Mouse (Mus musculus): ENCODE data around the gene Dtx4.

Gene Dtx4

GRCm38 (mm10) chr19:12418312-12418711 is 82.9 kb downstream of the Dtx4 start:
- DNase-seq (ENCODE audit: extremely low spot score), result no peak

DNA sequence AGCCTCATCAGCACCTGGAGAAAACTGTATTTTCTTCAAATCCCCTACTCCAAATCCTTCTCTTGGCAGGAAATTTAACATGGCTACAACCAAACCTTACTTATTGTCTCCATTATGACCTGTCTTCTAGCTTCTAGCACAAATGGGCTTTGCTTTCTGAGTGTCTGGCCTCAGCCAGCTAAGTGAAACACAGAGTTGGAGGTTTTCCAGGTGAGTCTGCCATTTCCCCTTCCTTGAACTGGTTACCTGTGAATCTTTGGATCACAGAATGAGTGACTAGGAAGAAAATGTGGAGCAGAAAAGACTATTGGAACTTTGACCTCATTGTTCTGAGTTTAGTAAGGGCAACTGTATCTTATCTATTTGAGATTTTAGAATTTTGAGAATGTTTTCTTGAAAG is 83.9 kb downstream of the Dtx4 start, which contains the start of gene Olfr1441:
Olfr1441 (plus strand) TSS at position 73 of the 400 bp plus-strand sequence.
- no peak for DNase-seq (ENCODE audit: extremely low spot score)

Data from embryo, embryonic 9.5 days (tissue).